Mouse (Mus musculus) intestine, postnatal 0 days (tissue): Measurements from ENCODE around the gene Gng5. TPM values are rescaled to one million over a fixed set of nuclear protein-coding genes. Genes with fewer than 3 reads are reported as not detected.
A peak's percentile ranks its signal among the peaks of the same experiment; 100 is the strongest.

Source experiments
- ATAC-seq: fragments of 200-750 bp; cut with Nextera tagmentation; 2 replicates; pipeline ENCODE4 v1.8.0; 2017; ENCODE audit warnings: mild to moderate bottlenecking, moderate TSS enrichment, moderate library complexity
- H3K27ac ChIP-seq: fragments of 300-500 bp; sonication (generic); 2 replicates; pipeline ENCODE4 v1.5.1; 2014; ENCODE audit warnings: mild to moderate bottlenecking, low read depth, low read length, moderate library complexity
- H3K27me3 ChIP-seq: fragments of 300-500 bp; sonication (generic); replicated peaks from 2 replicates; pipeline ENCODE4 v1.6.1; 2014; ENCODE audit warnings: low read length, mixed read lengths; ENCODE audit not compliant: control insufficient read depth, insufficient read depth
- H3K36me3 ChIP-seq: fragments of 300-500 bp; sonication (generic); 2 replicates; pipeline ENCODE4 v1.6.1; 2014; ENCODE audit warnings: mild to moderate bottlenecking, moderate library complexity; ENCODE audit not compliant: control insufficient read depth, insufficient read depth
- H3K4me1 ChIP-seq: fragments of 300-500 bp; sonication (generic); replicated peaks from 2 replicates; pipeline ENCODE4 v1.6.1; 2014; ENCODE audit warnings: antibody characterized with exemption, low read length, mixed read lengths; ENCODE audit not compliant: control insufficient read depth, insufficient read depth
- H3K4me2 ChIP-seq: fragments of 300-500 bp; sonication (generic); replicated peaks from 2 replicates; pipeline ENCODE4 v1.6.1; 2014; ENCODE audit warnings: low read depth, mild to moderate bottlenecking, moderate library complexity
- H3K4me3 ChIP-seq: fragments of 300-500 bp; sonication (generic); 2 replicates; pipeline ENCODE4 v1.5.1; 2014; ENCODE audit warnings: low read depth, low read length
- H3K9ac ChIP-seq: fragments of 300-500 bp; sonication (generic); 2 replicates; pipeline ENCODE4 v1.6.1; 2014; ENCODE audit warnings: mild to moderate bottlenecking, low read depth, low read length
- H3K9me3 ChIP-seq: fragments of 300-500 bp; sonication (generic); 2 replicates; pipeline ENCODE4 v1.6.1; 2016; ENCODE audit warnings: mixed run types; ENCODE audit not compliant: control insufficient read depth
- CTCF ChIP-seq: sonication (generic); IDR thresholded peaks from 2 replicates; pipeline ENCODE4 v1.5.1; 2016; ENCODE audit warnings: low read depth, mild to moderate bottlenecking, control low read depth, antibody characterized with exemption, moderate library complexity
- WGBS: fragments of 180-500 bp; shearing (Covaris S2); extraction: QIAGEN DNeasy Blood & Tissue Kit; methylation state at CpG from one replicate; pipeline ENCODE4 v1.1.7; 2014; 5-methylcytosine and 5-hydroxymethylcytosine counted together
- polyA plus RNA-seq: library from polyadenylated mRNA; unstranded; fragments of >200 nt; fragmentation: Nextera tagmentation; extraction: Ambion mirVana; gene quantifications from 2 replicates; pipeline ENCODE4 v1.2.1, GENCODE M21; 2015

The Gng5 gene
- polyA plus RNA-seq, 1 experiment from 2014 or later, result 1,144 TPM

DNA sequence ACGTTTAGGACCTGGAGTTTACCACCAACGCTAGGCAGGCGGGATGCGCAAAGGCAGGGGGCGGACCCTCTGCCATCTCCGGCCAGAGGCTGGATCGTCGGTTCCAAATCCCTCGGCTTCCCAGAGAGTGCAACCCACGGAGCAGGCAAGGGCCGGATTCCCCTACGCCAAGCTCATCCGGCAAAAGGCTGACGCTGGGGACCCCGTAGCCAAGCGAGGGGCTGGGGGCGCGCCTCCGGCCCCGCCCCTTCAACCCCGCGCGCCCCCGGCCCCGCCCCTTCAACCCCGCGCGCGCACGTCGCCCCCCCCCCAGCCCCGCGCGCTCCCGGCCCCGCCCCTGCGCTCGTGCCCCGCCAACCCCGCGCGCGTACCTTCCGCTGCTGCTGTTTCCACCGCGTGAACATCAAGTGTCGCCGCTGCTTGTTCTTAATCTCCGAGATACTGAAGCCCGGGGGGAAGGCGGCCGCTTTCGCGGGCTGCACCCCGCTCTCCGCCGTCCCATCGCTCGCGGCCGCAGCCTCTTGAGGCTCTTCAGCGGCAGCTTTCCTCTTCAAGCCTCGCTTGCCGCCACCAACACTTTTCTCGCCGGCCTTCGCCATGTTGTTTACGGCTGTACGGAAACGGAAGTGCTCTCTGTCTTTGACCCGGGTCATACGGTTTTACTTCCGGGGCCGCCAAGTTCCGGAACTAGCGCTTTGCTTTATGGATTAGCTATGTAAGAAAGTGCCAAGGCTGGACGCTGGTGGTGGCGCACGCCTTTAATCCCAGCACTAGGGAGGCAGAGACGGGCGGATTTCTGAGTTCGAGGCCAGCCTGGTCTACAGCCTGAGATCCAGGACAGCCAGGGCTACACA lies 21.4 kb downstream of the Gng5 start, which contains the start of gene Rpf1:
TSS of gene Rpf1 (minus strand) at position 632 of the 854 bp plus-strand sequence.
- H3K4me3 ChIP-seq, result peak within 1 kb of the TSS; percentile 79
- H3K9ac ChIP-seq, result peak within 1 kb of the TSS; percentile 75
- H3K4me2 ChIP-seq, result peak within 1 kb of the TSS; percentile 70
- ATAC-seq, result peak; percentile 98
- WGBS, result under 1% methylated on average over 68 of the region's 82 CpGs
- H3K4me1 ChIP-seq, result no peaks in the 10 kb centered on the region
- H3K36me3 ChIP-seq, result peaks cover 18% of the 10 kb centered on the region
- no peaks in the 10 kb centered on the region for H3K9me3 ChIP-seq
- TF ChIP-seq CTCF, result 0 out of 2 replicates have a peak, but pooled peaks have one; percentile 11
- peak within 1 kb of the TSS; percentile 97 for H3K27ac ChIP-seq
- H3K27me3 ChIP-seq, result no peaks in the 10 kb centered on the region

DNA sequence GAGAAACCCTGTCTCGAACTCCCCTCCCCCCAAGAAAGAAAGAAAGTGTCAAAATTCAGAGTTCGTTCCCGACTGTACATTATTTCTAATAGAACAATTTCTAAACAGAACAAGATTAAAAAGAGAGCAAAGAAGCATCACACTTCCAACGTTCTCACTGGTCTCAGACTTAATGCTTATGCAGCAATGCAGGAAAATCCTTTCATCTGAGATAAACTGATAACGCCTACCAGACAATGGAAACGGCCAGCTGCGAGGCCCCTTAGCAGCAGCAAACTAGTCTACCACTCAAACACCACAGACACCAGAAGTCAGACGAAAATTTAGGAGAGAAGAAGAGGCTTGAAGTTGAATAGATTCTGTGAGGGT lies 22.0 kb downstream of the Gng5 start:
- Histone ChIP-seq H3K9me3 (no peaks in the 10 kb centered on the region), H3K36me3 (peaks cover 18% of the 10 kb centered on the region), H3K9ac (no peak overlapping the region), H3K4me1 (no peaks in the 10 kb centered on the region), H3K4me2 (peak overlapping the region; percentile 70), H3K4me3 (peak overlapping the region; percentile 79), H3K27ac (peak overlapping the region; percentile 97), H3K27me3 (no peaks in the 10 kb centered on the region)
- no peak for TF ChIP-seq CTCF
- ATAC-seq, result no peak; the same call in 1 of the 2 replicates
- 8% methylated on average over 8 of the region's 8 CpGs for WGBS

DNA sequence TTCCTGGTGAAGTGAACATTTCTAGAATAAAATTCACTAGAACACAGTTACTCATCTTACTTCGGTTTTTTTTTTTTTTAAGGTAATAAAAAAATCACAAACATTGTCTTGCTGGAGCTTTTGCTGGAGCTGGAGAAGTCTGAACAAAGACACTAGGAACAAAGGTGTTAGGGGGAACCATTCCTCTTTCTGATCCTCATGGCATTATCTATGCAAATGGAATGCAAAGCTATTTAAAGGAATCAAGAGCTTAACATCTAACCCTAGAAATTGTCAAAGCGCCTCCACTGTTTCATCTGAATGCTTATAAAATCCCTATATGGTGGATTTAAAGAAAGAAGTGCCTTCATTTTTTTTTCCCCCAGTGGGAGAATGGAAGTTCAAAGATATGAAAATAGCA lies 28.7 kb downstream of the Gng5 start:
- no peak for TF ChIP-seq CTCF
- H3K27me3 ChIP-seq, result no peaks in the 10 kb centered on the region
- H3K4me1 ChIP-seq, result no peaks in the 10 kb centered on the region
- no peak overlapping the region for H3K27ac ChIP-seq
- H3K36me3 ChIP-seq, result no peaks in the 10 kb centered on the region
- H3K4me3 ChIP-seq, result no peak overlapping the region
- H3K9ac ChIP-seq, result no peak overlapping the region
- WGBS, result 43% methylated on average over 2 of the region's 2 CpGs
- no peak for ATAC-seq
- no peak overlapping the region for H3K4me2 ChIP-seq
- H3K9me3 ChIP-seq, result no peaks in the 10 kb centered on the region

DNA sequence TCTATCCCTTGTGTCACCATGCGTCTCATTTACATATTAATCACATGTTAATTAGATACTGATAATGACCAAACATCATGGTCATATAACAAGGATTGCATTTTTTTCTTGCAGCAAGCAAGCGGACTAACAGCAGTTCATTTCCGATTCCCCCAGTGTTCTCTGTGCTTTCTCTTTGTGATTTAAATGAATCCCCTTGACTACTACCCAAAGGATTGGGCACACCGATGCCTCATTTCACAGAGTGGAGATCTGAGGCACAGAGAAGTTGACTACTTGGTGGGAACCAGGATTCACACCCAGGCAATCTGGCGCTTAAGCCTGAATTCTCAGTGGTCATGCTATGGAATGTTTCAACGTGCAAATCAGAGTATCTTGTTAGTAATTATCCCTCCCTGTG lies 35.4 kb downstream of the Gng5 start:
- H3K27ac ChIP-seq, result no peak overlapping the region
- no peaks in the 10 kb centered on the region for H3K27me3 ChIP-seq
- no peak for ATAC-seq
- 70% methylated on average over 6 of the region's 6 CpGs for WGBS
- no peak overlapping the region for H3K9ac ChIP-seq
- TF ChIP-seq CTCF, result no peak
- no peaks in the 10 kb centered on the region for H3K9me3 ChIP-seq
- H3K4me2 ChIP-seq, result no peak overlapping the region
- H3K4me3 ChIP-seq, result no peak overlapping the region
- H3K4me1 ChIP-seq, result no peaks in the 10 kb centered on the region
- H3K36me3 ChIP-seq, result no peaks in the 10 kb centered on the region

DNA sequence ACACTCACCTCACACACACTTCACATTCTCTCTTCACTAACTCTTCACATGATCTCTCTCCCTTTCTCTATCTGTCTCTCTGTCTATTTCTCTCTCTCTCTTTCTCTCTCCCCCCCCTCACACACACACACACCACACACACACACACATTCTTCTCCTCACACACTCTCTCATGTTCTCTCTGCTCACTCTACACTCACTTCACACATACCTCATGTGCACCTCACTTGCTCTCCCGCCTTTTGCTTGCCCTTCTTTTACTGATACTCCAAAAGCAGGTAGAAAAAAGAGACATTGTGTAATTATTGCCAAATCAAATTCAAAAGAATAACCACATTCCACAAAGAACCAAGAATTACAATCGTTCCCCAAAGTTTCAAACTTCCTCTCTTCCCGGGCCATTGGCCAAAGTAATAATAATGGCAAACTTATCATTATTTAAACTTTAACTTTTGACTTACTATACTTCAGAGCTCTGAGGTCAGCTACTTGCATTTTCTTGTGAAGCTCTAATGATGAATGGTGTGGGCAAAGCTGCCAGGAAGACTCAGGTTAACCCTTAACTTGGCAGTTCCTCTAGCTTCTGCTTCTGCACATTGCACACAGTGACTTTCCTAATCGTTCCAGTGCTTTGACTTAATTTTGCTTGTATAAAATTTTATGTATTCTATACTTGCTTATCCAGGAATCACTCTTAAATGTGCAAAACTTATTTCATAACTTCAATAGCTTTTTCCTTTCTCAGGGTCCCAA lies 41.1 kb downstream of the Gng5 start:
- no peaks in the 10 kb centered on the region for H3K9me3 ChIP-seq
- H3K4me1 ChIP-seq, result no peaks in the 10 kb centered on the region
- H3K4me2 ChIP-seq, result no peak overlapping the region
- no peak overlapping the region for H3K4me3 ChIP-seq
- TF ChIP-seq CTCF, result no peak
- no peaks in the 10 kb centered on the region for H3K36me3 ChIP-seq
- 47% methylated on average over 4 of the region's 4 CpGs for WGBS
- H3K27ac ChIP-seq, result no peak overlapping the region
- H3K9ac ChIP-seq, result no peak overlapping the region
- H3K27me3 ChIP-seq, result no peaks in the 10 kb centered on the region
- no peak for ATAC-seq

DNA sequence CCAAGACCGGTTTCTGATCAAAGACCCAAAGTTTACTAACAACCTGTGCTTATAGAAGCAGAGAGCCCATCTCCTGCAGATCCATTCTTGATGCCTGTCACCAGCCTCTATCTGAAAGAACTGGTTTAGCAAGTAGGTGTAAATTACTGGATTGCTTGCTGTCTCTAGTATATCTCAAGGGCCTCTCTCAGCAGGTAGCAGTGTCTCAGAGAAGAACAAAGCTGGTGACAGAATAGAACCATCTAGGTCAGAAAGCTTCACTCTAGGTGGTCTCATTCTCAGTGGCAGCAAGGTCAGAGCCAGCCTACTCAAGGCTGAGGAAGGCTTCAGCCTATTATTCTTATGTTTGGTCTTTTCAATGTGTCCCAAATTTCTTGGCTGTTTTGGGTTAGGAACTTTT lies 44.0 kb downstream of the Gng5 start:
- Histone ChIP-seq H3K27ac (no peak overlapping the region), H3K9ac (no peak overlapping the region), H3K4me2 (no peak overlapping the region), H3K4me1 (no peaks in the 10 kb centered on the region), H3K27me3 (no peaks in the 10 kb centered on the region), H3K9me3 (no peaks in the 10 kb centered on the region), H3K36me3 (no peaks in the 10 kb centered on the region), H3K4me3 (no peak overlapping the region)
- no peak for ATAC-seq
- no peak for TF ChIP-seq CTCF
- 16% methylated on average over 1 of the region's 1 CpGs for WGBS
